Mouse (Mus musculus): ENCODE data around the gene 4833427G06Rik.
"Not testable (repeated sequence)": the region's sequence is repeated elsewhere in the genome, so short reads cannot be mapped to it uniquely, and the experiment has no call there.

4833427G06Rik gene

DNA sequence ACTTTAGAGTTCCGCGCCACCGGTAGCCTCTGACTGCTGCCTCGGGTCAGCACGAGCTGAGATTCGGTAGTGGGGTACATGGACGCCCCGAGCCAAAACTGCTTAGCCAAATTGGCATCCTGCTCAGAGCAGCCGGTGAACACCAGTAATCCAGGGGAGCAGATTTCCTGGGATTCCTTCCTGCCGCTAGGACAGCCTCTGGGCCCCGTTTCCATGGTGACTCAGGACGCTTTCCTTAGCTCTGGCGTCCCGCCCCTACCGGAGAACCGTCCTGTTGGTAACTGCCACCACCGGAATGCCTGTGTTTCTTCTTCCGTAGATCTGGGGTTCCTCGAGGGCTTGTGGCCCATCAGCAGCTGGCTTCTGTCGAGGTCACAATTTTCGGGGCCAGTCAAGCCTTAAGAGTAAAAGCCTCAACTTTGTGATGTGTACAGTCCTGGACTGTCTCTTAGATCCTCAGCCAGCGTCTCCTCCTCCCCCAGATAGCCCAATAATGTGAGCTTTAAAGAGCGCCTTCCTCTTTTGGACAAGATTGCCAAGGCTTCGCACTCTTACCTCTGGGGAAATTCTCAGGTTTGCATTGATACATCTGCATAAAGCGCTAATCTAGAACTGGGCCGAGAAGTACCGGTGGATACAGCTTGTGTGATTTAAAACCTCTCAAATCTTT, at the start of gene 4833427G06Rik:
Gene 4833427G06Rik (minus strand): TSS at position 323 of the 670 bp plus-strand sequence.
- DNase-seq = peak; percentile 83

DNA sequence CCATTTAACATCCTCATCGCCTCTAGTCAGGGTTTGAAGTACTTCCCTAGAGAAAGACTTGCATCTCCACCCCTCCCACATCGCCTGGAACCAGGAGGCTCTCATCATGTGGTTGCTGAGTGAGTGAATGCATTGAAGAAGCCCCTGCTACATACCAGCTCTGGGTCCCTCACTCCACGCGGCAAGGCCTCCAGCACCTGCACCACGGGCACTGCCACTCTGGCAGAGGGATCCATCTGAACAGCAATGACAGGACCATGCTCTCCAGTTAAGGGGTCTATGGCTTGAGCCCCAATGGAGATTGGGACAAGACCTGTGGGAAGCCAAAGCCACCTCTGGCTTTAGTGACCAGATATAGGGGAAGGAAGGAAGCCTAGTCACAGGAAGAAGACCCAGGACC, 45.4 kb upstream of the 4833427G06Rik start:
- no peak for DNase-seq

- no peak for DNase-seq
Measured at GRCm38 (mm10) chr9:51146496-51146895, 44.6 kb upstream of the 4833427G06Rik start.

- DNase-seq = no peak
Measured at GRCm38 (mm10) chr9:51144218-51144617, 42.3 kb upstream of the 4833427G06Rik start.

GRCm38 (mm10) chr9:51143437-51143836, 41.6 kb upstream of the 4833427G06Rik start:
- DNase-seq = no peak

DNA sequence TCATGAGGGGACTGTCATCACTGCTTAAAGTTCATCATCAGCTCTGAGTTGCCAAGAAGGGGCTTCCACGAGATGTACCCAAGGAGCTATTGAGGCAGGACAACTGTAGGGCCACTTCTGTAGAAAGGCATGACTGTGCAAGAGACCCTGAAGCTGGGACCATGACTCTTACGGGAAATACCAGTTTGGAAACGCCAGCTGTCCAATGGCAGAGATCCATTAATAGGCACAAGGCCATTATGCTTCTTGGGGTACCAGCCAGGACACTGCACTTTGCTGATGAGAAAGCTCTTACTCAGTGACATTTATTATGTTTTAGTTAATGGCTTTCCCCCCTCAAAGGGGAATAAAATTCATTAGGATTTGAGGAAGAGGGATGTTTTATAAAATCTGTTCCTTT, 38.8 kb upstream of the 4833427G06Rik start:
- no peak for DNase-seq

DNA sequence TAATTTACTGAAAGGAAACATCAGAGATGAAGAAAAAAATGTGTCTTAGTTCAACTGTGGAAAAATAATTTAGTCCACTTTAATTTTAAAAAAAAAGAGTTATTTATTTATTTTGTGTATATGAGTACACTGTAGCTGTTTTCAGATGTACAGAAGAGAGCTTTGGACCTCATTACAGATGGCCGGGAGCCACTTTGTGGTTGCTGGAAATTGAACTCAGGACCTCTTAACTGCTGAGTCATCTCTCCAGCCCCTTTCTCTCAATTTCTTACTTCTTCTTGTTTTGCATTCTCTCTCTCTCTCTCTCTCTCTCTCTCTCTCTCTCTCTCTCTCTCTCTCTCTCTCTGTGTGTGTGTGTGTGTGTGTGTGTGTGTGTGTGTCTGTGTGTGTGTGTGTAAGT, 37.5 kb upstream of the 4833427G06Rik start:
- not testable (repeated sequence) for DNase-seq

DNA sequence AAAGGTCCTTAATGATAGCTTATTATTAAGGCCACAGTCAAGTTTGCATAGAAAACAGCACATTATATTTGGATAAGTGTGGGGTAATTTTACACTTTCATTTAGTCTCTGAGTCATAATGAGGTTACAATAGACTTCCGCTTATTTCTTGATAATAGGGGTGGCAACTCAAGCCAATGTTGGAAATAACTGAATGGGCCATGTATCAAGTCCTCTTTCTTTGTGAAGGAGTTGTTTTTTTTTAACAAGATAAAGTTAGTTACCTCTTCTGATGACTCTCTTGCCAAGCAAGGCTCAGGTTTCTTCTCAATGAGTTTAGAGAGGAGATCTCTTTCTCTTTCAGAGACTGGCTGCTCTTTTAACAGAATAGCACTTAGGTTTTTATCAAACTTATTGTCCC, 36.4 kb upstream of the 4833427G06Rik start:
- DNase-seq = no peak

DNA sequence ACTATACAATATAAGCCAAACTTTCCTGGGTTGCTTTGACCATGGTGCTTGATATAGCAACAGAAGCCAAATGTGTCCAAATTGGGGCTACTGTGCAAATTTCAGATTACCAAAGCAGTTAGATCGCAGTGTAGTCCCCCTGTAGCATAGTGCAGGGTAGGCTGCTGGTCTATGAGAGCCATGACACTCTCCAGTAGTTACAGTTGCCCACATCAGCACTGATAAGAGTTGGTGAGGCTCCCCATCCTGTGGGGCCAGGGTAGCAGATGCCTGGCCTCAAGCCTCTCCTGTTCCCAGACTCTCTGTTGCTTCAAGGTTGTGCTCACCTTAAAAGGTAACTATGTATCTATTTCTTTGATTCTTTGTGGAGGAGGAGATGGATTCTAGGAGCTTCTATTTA, 36.0 kb upstream of the 4833427G06Rik start:
- no peak for DNase-seq

- no peak for DNase-seq
Measured at GRCm38 (mm10) chr9:51137432-51137831, 35.6 kb upstream of the 4833427G06Rik start.

GRCm38 (mm10) chr9:51136985-51137384, 35.1 kb upstream of the 4833427G06Rik start:
- DNase-seq = peak; percentile 30

- DNase-seq = no peak
Measured at GRCm38 (mm10) chr9:51114767-51115166, 12.9 kb upstream of the 4833427G06Rik start.

DNA sequence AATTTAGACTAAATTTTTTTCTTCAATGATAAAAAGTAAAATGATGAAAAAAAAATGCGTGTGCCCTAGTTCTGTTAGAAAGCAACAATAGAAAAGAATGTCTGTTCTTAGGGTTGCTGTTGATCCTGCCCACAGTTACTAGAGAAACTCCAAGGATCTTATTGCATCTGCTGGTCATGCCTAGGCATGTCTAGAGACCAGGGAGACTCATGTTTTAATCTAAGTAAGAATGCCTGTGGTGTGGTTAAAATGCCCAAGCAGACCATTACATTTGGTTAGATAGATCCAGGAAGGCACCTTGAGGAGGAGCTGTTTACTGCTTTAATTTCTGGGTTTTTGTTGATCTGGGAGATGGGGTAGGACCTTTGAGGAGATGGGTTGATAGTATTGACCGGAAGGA, 3.9 kb upstream of the 4833427G06Rik start:
- DNase-seq = no peak

- peak; percentile 73 for DNase-seq
Measured at GRCm38 (mm10) chr9:51103808-51104514, 2.1 kb upstream of the 4833427G06Rik start.

GRCm38 (mm10) chr9:51102963-51103807, 1.3 kb upstream of the 4833427G06Rik start:
- DNase-seq = peak; percentile 65

DNA sequence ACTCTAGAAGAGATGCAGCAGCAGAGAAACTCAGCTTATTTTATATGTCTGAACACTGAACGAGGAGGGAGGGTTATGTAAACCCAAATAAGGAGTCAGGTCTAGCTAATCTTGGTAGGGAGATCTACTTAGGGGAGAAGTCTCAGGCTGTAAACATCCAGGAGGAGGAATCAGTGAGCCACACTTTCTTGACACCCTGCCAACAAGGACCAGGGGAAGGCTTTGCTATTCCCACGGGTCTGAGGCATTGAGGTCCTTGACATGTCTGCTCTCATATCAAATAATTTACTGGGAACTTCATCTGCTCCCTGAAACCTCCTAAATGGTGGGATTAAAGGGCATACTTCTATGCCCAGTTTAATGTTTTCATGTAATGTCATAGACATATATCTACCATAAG, 5.6 kb downstream of the 4833427G06Rik start:
- no peak for DNase-seq

- DNase-seq = no peak
Measured at GRCm38 (mm10) chr9:51093697-51094096, 8.2 kb downstream of the 4833427G06Rik start.

GRCm38 (mm10) chr9:51081614-51082013, 20.3 kb downstream of the 4833427G06Rik start:
- no peak for DNase-seq

DNA sequence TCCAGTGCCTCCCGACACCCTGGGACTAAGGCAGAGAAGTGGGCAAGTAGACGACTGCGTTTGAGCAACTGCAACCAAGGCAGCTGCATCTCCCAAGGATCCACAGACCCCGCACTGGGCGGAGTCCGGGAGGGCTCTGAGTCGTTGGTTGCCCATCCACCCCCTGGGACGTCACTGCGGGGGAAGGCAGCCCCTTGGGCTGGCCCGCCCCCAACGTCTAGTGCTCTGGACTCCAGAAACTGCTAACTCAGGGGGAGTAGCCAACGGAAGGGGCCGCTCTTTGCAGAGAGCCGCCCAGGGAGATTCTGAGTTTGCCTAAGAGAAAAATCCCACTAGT, 24.9 kb downstream of the 4833427G06Rik start, which contains the start of gene Layn:
Gene Layn (minus strand): TSS at position 116 of the 337 bp plus-strand sequence.
- peak; percentile 90 for DNase-seq

GRCm38 (mm10) chr9:51076300-51076978, 25.4 kb downstream of the 4833427G06Rik start:
- DNase-seq = peak; percentile 43

DNA sequence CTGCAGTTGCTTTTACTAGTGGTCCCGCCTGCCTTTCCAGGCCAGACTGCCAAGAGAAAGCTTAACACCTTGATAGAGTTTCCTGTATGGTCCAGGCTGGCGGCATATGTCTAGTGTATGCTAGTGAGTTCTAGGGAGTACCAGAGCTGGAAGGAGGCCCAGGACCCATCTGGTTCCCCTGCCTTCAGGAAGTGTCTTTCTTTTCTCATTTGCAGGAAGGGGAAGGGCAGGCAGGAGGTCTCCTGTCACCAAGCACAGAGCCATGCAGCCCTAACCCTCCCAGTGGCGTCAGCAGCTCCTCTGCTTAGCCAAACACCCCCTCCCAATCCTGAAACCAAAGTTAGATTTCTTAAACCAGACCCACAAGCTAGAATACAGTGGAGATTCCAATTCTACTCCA, 26.1 kb downstream of the 4833427G06Rik start:
- DNase-seq = no peak

DNA sequence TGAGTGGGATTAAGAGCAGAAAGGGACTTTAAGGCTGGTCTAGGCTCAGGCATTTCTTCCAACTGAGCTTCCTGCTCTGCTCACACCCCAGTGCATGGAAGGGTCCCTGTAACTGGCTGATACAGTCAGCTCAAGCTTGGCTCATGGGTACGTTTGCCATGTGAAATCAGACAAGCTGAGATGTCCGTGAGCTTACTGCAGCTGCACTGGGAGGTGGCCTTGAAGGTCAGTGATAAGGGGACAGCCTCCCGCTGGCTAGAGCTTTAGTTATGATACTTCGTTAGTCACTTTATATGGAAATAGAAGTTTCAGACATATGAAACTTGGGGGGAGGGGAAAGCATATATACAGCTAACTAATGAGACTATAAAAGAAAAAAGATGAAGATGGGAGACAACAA, 31.1 kb downstream of the 4833427G06Rik start:
- no peak for DNase-seq

DNA sequence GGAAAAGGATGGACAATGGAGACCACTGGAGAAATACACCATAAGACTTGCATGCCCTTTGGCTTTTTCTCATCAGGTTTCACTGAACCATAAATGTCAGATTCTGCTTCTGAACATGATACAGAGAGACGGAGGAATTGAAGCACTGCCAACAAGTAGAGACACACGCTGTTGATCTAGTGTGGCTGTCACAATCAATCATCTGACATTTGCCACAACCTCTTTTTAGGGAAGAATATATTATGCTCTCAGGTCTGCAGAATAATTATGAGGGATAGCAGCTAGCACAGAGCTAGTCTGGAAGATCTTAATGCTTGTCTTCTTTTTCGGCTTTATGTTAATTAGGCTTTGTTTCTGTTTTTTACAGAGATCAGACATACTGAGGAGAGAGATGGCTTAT, 33.7 kb downstream of the 4833427G06Rik start:
- DNase-seq = peak; percentile 45
